Mouse (Mus musculus) monocyte, adult 2 months (primary cell): ENCODE results near the gene Ciao2a.

Source experiments
- DNase-seq, 2 experiments: peaks; one replicate each; pipeline ENCODE4 v3.0.0; 2022; ENCODE audit warnings: low spot score in 2 of 2, low read depth in 1 of 2

Gene Ciao2a

DNA sequence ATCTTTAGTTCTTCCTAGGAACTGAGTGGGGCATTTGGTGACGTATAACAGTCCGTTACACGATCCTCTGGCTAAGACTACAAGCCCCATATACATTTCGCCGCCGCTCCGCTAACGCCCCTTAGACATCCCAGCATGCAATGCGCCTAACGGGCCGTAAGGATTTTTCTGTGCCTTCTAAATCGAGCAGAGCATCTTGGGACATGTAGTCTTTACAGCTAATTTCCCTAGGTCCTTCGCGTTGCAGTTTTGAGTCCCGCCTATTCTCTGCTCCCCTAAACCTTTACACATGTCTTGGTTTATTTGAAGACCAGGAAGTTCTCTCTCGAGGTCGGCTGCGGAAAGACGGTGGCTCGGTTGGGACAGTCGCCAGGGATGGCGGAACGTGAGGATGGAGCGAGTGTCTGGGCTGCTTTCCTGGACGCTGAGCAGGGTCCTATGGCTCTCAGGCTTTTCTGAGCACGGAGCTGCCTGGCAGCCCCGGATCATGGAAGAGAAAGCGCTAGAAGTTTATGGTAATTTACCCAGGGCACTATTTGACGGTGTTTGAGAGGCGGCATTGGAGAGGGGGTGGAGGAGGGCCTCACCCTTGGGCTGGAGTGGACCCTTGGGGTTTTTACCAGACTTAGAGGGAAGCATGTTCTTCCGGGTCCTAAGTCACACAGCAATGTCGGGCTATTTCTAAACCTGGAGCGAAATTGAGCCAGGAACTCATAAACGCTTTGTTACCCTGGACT, at the start of gene Ciao2a, which contains the start of gene Snx1:
Gene Ciao2a (plus strand): TSS at position 156 of the 737 bp plus-strand sequence.
Gene Snx1 (minus strand): TSS at position 132 of the 737 bp plus-strand sequence.
- peak; percentile 88 to 91 for DNase-seq

DNA sequence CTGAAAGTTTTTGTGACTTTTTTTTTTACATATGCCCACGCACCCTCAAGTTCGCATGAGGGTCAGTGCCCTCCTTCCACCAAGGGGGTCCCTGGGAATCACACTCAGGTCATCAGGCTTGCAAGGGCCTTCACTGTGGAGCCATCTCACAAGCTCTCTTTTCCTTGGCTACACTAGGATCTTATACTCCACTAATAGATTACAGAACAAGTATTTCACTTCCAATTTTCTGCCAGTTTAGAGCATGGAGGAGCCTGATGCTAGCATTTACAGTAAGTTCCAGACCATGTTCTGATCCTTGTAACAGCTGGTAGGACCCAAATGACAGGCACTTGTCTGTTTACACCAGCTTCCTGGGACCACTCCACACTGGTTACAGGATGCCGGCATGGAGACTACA, 48.3 kb upstream of the Ciao2a start:
- DNase-seq, result no peak

DNA sequence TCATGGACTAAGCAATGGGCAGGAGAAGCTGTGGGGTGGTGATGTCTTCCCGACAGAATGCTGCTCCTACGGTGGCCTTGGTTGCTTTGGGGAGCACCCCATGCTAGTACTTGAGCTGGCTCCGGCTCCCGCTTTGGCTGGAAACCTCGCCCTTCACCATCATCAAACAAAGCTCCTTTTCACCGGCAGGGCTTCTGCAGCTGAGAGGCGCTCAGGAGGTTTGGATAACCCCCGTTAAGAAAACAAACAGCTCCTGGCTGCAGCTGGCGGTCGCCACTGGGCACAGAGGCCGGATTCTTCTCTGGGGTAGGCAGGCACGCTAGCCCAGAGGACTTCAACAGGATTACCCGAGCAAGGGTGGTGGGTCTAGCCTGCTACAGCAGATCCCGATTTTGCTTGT, 47.9 kb upstream of the Ciao2a start:
- no peak for DNase-seq

DNA sequence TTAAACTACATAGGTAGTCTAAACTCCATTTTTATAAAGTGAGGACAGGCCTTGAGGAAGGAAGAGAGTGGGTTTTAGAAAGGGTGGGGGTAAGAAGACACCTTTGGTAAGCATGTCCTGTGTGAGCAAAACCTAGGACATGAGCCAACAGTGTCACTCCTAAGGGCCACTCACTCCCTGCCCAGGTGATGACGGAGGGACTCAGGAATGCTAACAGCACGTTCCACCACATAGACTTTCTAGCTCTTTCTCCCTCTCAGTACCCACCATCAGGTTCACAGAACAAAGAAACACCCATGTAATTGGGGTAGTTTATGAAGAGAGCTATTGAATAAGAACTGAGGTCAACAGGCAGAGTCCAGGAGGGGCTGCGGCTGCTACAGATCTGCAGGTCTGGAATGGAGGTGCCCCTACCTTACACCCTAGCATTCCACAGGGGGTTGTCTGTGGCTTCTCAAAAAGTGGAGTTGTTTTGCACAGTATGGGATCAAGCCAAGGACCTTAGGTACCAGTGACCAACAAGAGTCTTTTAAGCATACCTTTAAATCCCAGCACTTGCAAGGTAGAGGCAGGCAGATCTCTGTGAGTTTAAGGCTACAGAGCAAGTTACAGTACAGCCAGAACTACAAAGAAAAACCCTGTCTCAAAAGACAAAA, 45.5 kb upstream of the Ciao2a start:
- DNase-seq, result no peak

DNA sequence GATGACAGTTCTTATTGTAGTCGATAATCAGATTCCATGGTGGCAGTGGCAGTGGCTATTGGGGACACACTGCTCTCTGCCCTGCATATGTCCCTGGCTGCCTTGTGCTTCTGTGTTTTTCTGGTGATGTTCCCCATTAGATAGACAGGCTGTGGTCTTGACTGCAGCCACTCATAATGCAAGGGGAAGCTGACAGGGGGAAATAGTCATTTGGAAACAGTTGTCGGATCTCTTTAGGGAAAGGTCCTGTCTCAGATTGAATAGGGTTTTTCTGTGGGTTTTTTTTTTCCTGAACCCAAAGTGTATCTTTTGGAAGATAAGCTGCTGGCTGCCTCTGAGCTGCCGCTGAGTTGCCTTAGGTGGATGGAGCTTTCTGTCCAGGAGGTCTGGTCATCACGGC, 44.4 kb upstream of the Ciao2a start:
- no peak for DNase-seq

DNA sequence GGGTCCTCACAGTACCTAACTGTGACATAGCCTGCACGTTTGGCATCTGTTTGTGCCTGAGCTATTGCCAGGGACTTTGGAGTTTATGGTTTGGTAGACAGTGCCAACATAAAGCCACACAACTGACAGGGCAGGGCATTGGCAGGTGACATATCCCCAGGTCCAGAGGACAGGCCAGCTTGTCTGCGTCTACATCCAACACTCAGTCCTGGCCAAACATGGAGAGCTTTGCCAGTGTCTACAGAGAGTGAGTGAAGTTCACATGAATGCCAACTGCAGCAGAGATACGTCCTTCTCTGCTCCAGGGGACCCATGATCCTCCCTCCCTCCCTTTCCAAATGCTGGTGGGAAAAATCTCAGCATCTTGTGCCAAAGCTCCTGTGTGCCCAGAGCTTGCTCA, 42.2 kb upstream of the Ciao2a start:
- no peak for DNase-seq

DNA sequence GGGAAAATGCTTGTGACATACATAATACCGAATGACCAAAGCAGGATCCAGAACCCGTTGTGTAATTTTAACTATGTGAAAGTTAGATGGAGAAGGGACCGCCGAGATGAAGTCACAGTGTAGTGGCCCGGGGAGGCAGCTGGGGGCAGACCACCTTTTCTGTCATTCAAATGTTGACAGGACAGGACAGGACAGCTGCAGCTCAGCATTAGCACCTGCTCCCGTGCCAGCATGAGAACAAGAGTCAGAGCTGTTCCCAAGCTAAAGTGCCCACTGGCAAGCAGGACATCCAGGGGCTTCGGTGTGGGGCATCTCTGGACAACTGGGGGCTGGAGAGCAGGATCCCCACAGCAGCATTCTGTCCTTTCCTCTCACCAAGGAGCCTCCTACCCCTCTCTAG, 39.3 kb upstream of the Ciao2a start:
- no peak for DNase-seq

DNA sequence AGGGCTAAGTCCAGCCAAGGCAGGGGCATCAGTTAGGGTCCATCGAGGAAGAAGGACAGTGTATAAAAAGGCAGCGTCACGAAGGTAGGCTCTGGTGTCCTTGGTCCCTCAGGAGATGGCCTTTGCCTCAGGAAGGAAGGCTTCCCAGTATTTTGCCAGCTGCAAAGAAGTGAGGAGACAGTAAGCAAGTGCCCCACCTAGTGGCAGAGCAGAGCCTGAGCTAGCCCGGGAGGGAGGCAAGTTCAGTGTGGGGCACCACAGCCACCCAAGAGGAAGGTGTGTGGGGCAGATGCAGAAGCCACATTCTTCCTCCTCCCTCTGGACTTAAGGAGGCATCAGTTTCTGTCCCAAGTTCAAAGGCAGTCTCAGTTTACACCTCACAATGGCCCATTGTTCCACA, 38.0 kb upstream of the Ciao2a start:
- no peak for DNase-seq

DNA sequence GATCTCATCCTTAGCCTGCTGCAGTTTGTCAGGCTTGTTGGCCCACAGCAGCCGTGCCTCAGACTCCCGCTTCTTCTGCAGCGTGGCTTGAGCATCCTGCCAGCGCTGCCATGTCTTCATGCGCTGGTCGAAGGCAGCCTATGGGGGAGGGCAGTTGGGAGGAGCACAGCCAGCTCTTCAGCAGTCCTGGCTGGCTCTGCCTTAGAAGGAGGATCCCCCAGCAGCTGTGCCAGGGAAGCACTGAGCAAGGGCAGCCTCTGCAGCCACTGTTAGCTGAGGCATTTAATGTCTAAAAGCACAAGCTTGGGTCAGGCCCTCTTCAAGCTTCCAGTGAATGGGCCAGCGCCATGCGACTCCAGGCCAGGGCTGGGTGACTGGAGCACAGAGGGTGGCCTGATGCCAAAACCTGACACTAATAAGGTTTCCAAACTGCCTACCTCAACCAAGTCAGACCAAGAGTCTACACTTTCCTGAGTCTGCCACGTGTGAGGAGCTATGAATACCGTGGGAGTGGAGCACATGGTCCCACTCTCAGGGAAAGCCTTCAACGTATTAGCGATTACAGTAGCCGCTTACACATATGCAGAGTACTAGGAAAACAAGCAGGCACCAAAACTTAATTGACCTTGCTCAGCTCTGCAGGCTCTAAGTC, 35.7 kb upstream of the Ciao2a start:
- no peak for DNase-seq

DNA sequence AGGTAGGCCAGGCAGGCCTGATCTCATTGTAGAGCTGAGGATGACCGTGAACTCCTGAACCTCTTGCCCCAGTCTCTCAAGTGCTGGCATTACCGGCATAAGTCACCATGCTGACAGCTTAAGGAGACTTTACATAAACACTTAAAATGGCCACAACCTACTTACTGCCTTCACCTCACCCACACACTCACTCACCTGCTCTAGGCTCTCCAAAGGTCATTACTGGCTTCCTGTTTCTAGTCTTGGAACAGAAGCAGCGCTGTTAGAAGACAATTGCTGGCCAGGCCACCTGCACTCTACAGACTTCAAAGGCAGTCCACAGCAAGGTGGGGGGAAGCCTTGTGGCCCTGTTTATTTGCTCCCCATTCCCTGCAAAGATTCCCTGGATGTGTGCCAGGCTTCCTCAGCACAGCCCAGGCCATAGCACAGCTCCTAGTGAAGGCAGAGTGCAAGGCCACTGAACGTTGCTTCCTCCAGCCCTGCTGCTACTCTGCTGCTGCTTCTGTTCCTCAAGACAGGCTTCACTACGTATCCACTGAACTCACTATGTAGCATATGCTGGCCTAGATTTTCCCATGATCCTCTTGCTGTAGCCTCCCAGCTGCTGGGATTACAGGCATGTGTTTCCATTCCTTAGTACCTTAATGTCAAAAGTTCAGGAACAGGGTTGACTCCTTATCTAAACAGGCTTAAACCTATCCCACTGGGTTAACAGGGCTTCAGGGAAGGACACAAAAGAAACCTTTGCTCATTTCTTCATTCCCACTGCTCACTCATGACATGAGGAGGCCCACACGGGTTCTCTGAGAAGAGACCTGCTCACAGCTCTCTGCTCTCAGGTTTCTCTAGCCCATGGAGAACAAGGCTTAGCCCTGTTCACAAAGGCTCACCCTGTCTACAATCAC, 34.8 kb upstream of the Ciao2a start:
- DNase-seq, result no peak

DNA sequence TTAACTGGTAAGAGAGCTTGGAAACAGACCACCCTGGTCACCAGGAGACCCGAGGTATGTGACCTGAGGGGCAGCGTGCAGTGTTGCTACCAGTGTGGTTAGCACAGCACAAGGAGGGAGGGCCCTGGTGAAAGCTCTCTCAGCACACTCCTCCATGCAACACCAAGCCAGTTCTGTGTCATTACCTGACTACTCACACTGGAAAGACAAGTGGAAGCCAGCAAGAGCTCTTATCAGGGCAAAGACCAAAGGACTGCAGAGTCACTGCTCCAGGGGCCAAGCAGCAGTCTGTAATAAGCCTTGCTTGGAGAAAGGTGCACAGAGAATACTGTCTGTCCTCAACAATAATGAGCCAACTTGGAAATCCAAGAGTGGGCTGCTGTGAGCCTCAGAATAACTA, 33.7 kb upstream of the Ciao2a start:
- DNase-seq, result no peak

DNA sequence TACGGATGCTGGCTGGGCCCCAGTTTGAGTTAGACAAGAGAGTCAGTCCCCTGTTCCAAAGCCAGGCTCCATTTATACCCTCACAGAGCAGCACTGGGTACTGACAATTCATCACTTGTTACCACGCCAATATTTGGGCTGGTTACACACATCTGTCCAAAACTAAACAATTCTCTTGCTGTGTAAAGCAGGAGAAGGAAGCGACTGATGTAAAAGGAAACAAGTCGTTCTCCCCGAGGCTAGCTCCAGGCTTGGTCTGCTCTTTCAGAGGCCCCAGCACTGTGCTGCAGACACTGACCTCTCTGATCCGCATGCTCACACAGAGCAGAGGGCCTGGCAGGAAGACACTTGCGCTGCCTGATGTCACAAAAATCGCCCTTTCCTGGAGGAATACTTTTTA, 24.8 kb upstream of the Ciao2a start:
- DNase-seq, result no peak

DNA sequence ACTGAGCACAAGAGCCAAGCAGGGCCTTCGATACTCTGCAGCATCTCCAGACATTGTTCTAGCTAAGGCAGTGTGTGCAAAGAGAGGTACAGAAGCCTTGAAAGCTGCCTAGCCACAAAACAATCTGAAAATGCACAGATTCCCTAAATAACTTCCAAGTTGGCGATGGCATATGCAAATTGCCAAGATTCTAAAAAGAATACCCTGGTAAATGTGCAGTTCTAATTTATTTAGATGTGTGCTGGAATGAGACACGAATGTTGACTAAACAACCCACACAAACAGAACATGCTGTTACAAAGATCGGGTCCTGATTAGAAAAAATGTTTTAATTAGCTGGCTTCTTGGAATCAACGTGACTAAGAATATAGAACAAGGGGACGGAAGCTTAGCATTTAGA, 23.7 kb upstream of the Ciao2a start:
- no peak for DNase-seq

DNA sequence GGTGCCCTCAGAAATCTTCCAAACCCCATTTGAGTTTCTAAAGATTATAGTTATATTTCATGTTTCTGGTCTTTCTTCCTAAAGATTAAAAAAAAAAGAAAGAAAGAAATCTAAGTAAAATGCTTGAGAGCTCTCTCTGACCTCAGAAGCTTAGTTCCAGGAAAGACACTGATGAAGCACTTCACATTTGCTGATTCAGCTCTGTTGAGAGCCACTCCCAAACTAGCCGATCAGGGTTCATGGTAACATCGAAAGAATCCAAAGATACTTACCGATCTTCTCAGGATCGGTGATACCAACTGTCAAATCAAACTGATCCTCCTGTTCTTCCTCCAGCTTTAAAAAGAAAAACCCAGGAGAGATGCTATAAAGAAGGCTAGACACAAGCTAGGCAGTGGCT, 21.8 kb upstream of the Ciao2a start:
- no peak for DNase-seq

DNA sequence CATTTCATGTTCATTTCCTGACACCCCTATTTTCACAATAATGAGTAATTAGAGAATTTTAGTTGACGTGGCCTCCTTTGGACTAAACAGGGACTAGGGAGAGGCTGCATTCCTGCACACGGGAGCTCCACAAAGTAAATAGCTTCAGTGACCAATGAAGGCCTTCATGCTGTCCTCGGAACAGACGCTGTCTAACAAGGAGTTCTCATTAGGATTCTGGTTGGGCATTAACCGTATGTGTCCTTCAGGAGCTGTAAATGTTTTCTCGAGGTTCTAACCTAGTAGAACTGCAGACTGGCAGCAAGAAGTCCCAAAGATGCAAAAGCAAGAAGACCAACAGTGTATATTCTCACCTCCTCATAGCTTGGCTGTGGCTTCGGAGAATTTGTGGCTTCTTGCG, 21.2 kb upstream of the Ciao2a start:
- DNase-seq, result no peak

DNA sequence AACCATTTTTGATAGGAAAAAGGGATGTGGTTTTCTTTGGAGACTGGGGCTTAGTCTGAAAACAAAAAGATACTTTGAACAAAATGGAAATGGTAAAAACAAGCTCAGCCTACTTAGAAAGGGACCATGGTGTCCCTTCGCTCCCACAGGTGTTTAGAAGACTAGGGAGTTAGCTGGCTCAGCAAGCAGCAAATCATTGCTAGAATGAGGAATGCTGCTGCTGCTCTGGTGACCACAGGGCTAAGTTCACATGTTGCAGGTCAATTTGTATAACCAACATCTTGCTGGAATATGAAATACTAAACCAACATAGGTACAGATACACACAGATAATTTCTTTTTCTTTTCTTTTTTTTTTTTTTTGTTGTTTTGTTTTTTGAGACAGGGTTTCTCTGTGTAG, 16.8 kb upstream of the Ciao2a start:
- DNase-seq, result no peak

DNA sequence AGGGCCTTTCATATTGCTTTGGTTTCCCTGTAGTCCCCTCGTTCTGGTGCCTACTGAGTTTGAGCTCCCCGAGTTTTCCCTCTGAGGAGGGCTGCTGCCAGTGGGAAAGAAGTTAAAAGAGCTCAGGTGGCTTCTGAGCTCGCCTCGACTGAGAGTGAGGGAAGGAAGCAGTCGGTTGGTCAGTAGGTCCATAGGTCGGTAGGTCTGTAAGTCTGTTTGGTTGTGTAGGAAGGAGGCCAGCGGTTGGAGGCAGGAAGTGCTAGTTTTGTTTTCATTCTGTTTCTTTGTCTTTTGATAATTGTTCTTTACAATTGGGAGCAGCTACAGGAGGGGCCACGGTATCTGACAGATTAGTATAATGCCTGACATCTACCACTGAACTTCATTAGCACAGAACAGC, 16.3 kb upstream of the Ciao2a start:
- DNase-seq, result no peak

DNA sequence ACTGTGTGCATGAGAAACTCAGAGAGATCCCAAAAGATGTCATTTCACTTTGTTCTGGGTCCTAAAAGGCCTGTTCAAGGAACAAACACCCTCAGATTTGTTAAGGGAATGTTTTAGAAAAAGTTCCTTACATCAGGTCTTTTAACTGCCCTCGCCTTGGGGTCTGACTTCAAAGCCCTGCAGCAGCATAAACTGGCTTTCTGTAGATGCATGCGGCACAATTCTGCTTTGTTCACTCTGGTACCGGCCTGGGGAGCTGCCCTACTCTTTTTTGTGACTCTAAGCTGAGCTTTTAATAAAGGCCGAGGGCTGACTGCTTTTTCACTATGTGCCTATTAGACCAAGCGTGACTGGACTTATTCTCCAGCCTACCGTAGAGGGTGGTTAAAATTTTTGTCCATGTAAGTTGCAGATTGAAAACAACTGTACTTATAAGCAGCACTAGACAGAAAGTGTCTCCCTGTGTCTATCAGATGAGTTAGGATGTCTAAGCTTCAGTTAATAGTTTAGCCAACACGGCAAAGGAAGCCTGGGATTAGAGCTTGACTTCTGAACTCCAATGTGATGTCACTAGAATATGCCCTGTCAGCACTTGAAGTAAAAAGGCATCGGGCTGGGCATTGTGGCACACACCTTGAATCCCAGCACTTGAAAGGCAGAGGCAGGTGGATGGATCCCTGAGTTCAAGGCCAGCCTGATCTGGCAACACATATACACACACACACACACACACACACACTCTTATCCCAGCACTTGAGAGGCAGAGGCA, 15.6 kb upstream of the Ciao2a start:
- no peak for DNase-seq

DNA sequence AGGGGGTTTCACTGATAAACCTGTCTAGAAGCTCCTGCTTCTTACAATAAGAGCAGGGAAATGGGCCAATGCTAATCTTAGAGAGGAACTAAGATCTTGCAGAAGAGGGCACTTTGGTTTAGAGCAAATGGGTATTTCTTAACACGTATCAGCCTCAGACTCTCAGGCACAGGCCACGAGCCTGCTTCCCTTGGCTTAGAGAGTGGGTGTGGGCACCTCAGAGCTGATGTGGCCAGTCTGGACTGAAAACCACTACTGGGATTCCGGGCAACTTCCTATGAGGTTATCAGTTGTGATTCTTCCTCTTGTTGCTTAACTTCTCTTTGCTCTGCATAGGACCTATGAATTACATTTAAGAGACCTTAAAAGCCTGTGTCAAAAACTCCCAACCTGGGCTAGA, 12.1 kb upstream of the Ciao2a start:
- DNase-seq, result peak; percentile 56

DNA sequence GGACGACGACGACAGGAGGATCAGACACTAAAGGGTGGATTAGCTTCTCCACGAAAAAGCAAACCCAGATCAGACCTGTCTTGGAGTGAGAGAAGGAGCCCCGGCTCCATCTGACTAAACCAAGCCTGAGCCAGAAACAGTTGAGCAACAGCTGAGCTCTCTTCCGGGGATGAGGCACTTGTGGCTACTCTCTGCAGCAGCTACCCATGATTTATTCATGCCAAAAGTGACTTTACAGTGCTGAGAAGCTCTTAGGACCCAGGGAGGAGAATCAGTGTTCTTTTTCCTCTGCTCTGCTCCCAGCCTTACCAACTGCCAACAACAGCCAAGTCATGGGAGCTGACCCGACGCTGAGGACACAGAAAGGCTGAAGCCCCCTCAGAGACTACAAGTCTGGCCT, 9.5 kb upstream of the Ciao2a start:
- no peak for DNase-seq

DNA sequence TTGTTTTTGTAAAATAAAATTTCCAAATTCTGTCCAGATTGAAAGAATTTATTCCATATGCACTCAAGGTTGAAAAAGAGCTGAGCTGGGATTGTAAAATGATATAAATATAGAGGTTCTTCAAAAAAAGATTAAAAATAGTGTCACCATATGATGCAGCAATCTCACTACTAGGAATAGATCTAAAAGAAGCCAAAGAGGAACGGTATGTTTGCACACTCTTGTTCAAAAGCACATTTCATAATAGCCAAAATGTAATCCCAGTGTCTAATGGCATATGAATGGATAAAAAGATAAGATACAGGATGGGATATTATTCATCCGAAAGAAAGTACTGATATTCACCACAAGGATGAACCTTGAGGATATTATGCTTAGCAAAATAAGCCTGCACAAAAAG, 6.9 kb upstream of the Ciao2a start:
- DNase-seq, result no peak
